Mouse (Mus musculus): ENCODE data around the gene Fus. TPM values are rescaled to one million over a fixed set of nuclear protein-coding genes. Genes with fewer than 3 reads are reported as not detected.

Gene Fus
- polyA plus RNA-seq, 1 experiment = 239 TPM

DNA sequence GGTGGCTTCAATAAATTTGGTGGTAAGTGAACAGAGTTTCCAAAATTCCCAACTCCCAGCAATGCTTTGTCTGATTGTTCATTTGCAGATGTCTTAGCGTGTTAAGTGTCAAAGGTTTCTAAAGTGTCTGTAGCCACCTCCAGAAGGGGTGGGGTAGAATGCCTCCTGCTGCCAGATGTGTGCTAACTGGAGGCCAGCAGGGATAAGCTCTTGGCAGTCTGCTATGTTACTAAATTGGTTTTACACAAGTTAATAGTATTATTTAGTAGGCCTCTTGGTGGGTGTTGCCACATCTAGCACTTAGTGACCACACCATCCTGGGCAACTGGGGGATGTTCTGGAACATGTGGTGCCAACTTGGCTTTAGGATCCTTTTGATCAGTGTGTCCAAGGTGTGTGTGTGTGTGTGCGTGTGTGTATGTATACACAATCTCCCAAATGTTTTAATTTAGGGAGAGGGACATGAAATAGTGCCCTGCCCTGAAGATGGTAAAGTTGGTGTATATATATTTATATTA lies 7.2 kb downstream of the Fus start:
- WGBS = 96% methylated on average over 2 of the region's 2 CpGs
- Histone ChIP-seq H3K27me3 (ENCODE audit: control insufficient read depth, insufficient read depth, low read length) (no peaks in the 10 kb centered on the region), H3K4me1 (ENCODE audit: control insufficient read depth, insufficient read depth, insufficient read length) (no peaks in the 10 kb centered on the region), H3K36me3 (ENCODE audit: control insufficient read depth, insufficient read depth, low read length) (peaks cover 56% of the 10 kb centered on the region), H3K4me3 (ENCODE audit: extremely low read depth, insufficient read depth, insufficient read length) (no peak overlapping the region), H3K27ac (ENCODE audit: insufficient read depth, low read length) (no peak overlapping the region)
- no peak for DNase-seq (ENCODE audit: low read depth in 1 of 2, low spot score in 2 of 2)
- TF ChIP-seq POLR2A (IDR thresholded peaks at IDR 0.05; ENCODE audit: low read depth, low read length) = no peak
- no peak for TF ChIP-seq CTCF (IDR thresholded peaks at IDR 0.05; ENCODE audit: extremely low read depth, insufficient read depth, insufficient read length, insufficient replicate concordance)

GRCm38 (mm10) chr7:127978856-127979255 lies 11.6 kb downstream of the Fus start:
- 99% methylated on average over 2 of the region's 2 CpGs for WGBS
- H3K27ac ChIP-seq (ENCODE audit: insufficient read depth, low read length) = no peak overlapping the region
- peaks cover 57% of the 10 kb centered on the region for H3K36me3 ChIP-seq (ENCODE audit: control insufficient read depth, insufficient read depth, low read length)
- H3K27me3 ChIP-seq (ENCODE audit: control insufficient read depth, insufficient read depth, low read length) = no peaks in the 10 kb centered on the region
- no peak for TF ChIP-seq CTCF (IDR thresholded peaks at IDR 0.05; ENCODE audit: extremely low read depth, insufficient read depth, insufficient read length, insufficient replicate concordance)
- no peaks in the 10 kb centered on the region for H3K4me1 ChIP-seq (ENCODE audit: control insufficient read depth, insufficient read depth, insufficient read length)
- no peak for DNase-seq (ENCODE audit: low read depth in 1 of 2, low spot score in 2 of 2)
- H3K4me3 ChIP-seq (ENCODE audit: extremely low read depth, insufficient read depth, insufficient read length) = no peak overlapping the region

DNA sequence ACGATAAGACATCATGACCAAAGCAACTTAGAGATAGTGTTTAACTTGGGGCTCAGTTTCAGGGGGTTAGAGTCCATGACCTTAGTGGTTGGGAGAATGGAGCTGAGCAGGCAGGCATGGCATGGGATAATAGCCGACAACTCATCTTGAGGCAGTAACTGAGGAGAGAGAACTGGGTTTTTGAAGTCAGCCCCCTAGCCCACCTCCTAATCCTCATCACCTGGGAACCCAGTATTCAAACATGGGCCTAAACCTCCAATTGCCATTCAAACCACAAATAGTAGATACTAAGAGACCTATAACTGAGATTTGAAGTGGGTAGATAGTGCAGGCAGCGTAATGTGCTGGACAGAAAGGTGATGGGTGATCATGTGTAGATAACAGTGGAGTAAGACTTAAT lies 13.3 kb downstream of the Fus start:
- 94% methylated on average over 3 of the region's 3 CpGs for WGBS
- TF ChIP-seq POLR2A (IDR thresholded peaks at IDR 0.05; ENCODE audit: low read depth, low read length) (no peak), CTCF (IDR thresholded peaks at IDR 0.05; ENCODE audit: extremely low read depth, insufficient read depth, insufficient read length, insufficient replicate concordance) (no peak)
- Histone ChIP-seq H3K36me3 (ENCODE audit: control insufficient read depth, insufficient read depth, low read length) (peaks cover 56% of the 10 kb centered on the region), H3K4me1 (ENCODE audit: control insufficient read depth, insufficient read depth, insufficient read length) (no peaks in the 10 kb centered on the region), H3K27me3 (ENCODE audit: control insufficient read depth, insufficient read depth, low read length) (no peaks in the 10 kb centered on the region), H3K27ac (ENCODE audit: insufficient read depth, low read length) (no peak overlapping the region), H3K4me3 (ENCODE audit: extremely low read depth, insufficient read depth, insufficient read length) (no peak overlapping the region)
- DNase-seq (ENCODE audit: low read depth in 1 of 2, low spot score in 2 of 2) = no peak

DNA sequence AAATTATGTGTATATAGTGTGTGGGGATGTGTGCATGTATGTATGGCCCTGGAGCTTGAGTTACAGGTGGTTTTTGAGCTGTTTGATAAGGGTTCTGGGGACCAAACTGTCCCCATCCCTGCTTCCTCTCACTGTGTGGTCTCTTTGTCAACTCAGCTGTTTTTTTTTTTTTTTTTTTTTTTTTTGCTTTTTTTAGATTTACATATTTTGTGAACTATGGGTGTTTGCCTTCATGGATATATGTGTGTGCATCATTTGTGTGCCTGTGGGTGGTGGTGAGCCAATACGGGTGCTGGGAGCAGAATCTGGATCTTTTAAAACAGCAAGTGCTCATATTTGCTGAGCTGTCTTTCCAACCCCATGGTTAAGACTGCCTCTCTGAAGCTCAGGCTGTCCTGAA lies 21.6 kb downstream of the Fus start:
- no peak for TF ChIP-seq CTCF (IDR thresholded peaks at IDR 0.05; ENCODE audit: extremely low read depth, insufficient read depth, insufficient read length, insufficient replicate concordance)
- TF ChIP-seq POLR2A (IDR thresholded peaks at IDR 0.05; ENCODE audit: low read depth, low read length) = no peak
- Histone ChIP-seq H3K27me3 (ENCODE audit: control insufficient read depth, insufficient read depth, low read length) (no peaks in the 10 kb centered on the region), H3K36me3 (ENCODE audit: control insufficient read depth, insufficient read depth, low read length) (peaks cover 26% of the 10 kb centered on the region), H3K27ac (ENCODE audit: insufficient read depth, low read length) (no peak overlapping the region), H3K4me1 (ENCODE audit: control insufficient read depth, insufficient read depth, insufficient read length) (peaks cover 5% of the 10 kb centered on the region; the same call in 1 of the 2 replicates), H3K4me3 (ENCODE audit: extremely low read depth, insufficient read depth, insufficient read length) (no peak overlapping the region)
- WGBS = 83% methylated on average over 1 of the region's 1 CpGs
- no peak for DNase-seq (ENCODE audit: low read depth in 1 of 2, low spot score in 2 of 2)

DNA sequence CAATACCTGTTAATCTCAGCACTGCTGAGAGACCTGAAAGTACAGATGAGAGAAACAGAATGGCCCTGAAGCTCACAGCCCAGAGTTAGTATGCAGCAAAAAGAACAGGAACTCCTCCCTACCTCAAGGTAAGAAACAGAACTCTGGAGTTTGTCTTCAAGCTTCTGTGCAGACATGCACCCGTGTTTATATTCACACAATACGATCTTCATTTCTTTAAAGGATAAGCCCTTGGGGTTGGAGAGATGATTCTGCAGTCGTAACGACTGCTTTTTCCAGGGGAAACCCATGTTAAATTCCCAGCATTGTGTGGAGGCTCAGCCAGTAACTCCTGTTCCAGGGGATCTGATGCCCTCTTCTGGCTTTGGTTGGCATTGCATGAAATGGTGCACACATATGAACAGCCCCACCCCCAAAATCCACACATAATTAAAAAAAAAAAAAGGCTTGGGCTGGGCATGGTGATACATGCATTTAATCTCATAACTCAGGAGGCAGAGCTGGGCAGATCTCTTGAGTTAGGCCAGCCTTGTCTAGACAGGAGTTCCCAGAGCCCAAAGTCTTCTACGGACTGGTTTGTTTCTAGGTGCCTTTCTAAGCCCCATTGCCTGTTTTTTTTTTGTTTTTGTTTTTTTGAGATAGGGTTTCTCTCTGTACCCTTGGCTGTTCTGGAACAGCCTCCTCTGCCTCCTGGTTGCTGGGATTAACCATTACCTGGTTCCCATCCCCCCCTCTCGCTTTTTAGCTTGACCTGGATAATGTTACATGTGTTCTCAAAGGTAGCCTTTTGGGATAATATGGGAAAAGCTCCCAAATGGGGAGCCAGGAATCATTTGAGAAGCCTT lies 24.6 kb downstream of the Fus start:
- peak; percentile 44 to 76 for DNase-seq (ENCODE audit: low read depth in 1 of 2, low spot score in 2 of 2)
- 54% methylated on average over 6 of the region's 6 CpGs for whole genome bisulfite sequencing
- Histone ChIP-seq H3K27ac (ENCODE audit: insufficient read depth, low read length) (no peak overlapping the region), H3K4me3 (ENCODE audit: extremely low read depth, insufficient read depth, insufficient read length) (no peak overlapping the region), H3K4me1 (ENCODE audit: control insufficient read depth, insufficient read depth, insufficient read length) (peaks cover 5% of the 10 kb centered on the region; the same call in 1 of the 2 replicates), H3K27me3 (ENCODE audit: control insufficient read depth, insufficient read depth, low read length) (no peaks in the 10 kb centered on the region), H3K36me3 (ENCODE audit: control insufficient read depth, insufficient read depth, low read length) (peaks cover 11% of the 10 kb centered on the region)
- TF ChIP-seq CTCF (IDR thresholded peaks at IDR 0.05; ENCODE audit: extremely low read depth, insufficient read depth, insufficient read length, insufficient replicate concordance) = peak; percentile 25; the same call in 1 of the 2 replicates
- no peak for TF ChIP-seq POLR2A (IDR thresholded peaks at IDR 0.05; ENCODE audit: low read depth, low read length)

DNA sequence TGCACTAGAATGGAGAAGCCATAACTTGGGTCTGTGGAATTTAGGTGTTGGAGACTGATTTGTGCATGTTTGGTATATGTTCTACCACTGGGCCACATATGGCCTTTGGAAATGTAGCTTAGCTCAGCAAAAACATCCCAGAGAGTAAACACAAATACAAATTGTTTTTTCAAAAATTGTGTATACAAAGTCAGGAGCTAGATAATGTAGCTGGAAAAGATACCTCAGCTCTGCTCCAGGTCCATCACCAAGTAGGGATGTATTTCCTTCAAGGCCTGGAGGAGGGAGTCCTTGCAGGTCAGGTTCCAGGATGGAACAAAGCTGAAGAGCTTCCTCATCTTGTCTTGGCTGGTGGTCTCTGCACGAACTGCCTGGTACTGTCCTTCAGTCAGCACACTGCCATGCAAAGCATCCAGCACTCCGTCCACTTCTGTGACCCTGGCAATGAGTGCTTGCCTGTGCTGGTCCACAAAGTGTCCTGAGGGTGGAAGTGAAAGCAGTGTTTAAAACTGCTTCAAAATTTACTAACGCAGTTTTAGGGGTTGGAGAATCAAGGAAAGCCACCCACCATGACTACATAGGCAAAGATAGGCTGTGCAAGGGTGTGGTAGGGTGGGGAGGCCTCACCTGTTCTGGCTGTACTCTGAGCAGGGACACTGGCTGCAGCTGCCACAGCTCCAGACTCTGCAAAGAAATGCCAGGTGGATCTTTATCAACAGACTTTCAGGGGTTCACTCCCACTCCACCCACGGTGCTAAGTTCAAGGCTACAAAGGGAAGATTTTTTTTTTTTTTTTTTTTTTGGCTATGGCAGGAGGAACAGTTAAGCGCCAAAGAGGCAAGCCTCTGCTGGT lies 25.5 kb downstream of the Fus start:
- H3K4me1 ChIP-seq (ENCODE audit: control insufficient read depth, insufficient read depth, insufficient read length) = peaks cover 5% of the 10 kb centered on the region; the same call in 1 of the 2 replicates
- H3K27ac ChIP-seq (ENCODE audit: insufficient read depth, low read length) = peak overlapping the region; percentile 80
- no peak for DNase-seq (ENCODE audit: low read depth in 1 of 2, low spot score in 2 of 2)
- TF ChIP-seq CTCF (IDR thresholded peaks at IDR 0.05; ENCODE audit: extremely low read depth, insufficient read depth, insufficient read length, insufficient replicate concordance) (no peak), POLR2A (IDR thresholded peaks at IDR 0.05; ENCODE audit: low read depth, low read length) (no peak)
- no peaks in the 10 kb centered on the region for H3K27me3 ChIP-seq (ENCODE audit: control insufficient read depth, insufficient read depth, low read length)
- peaks cover 9% of the 10 kb centered on the region for H3K36me3 ChIP-seq (ENCODE audit: control insufficient read depth, insufficient read depth, low read length)
- 15% methylated on average over 5 of the region's 5 CpGs for WGBS
- H3K4me3 ChIP-seq (ENCODE audit: extremely low read depth, insufficient read depth, insufficient read length) = peak overlapping the region; percentile 74

Measured in spleen, adult 2 months (tissue).